Mouse (Mus musculus) liver, embryonic 13.5 days (tissue): ENCODE measurements around the gene Gm4952. TPM values are rescaled to one million over a fixed set of nuclear protein-coding genes. Genes with fewer than 3 reads are reported as not detected.
"Not testable (repeated sequence)": the region's sequence is repeated elsewhere in the genome, so short reads cannot be mapped to it uniquely, and the experiment has no call there.

Source experiments
- ATAC-seq: fragments of 200-750 bp; cut with Nextera tagmentation; 2 replicates; pipeline ENCODE4 v1.8.0; 2017; ENCODE audit warnings: low read depth, mild to moderate bottlenecking, moderate number of reproducible peaks, moderate library complexity
- DNase-seq: peaks from one replicate; pipeline ENCODE4 v3.0.0; 2022
- H3K27ac ChIP-seq: fragments of 300-500 bp; sonication (generic); 2 replicates; pipeline ENCODE4 v1.5.1; 2015; ENCODE audit warnings: moderate library complexity, mild to moderate bottlenecking, inconsistent platforms
- H3K27me3 ChIP-seq: fragments of 300-500 bp; sonication (generic); 2 replicates; pipeline ENCODE4 v1.6.1; 2015; ENCODE audit warnings: mild to moderate bottlenecking, inconsistent platforms
- H3K36me3 ChIP-seq: fragments of 300-500 bp; sonication (generic); 2 replicates; pipeline ENCODE4 v1.6.1; 2015; ENCODE audit warnings: mild to moderate bottlenecking, inconsistent platforms
- H3K4me1 ChIP-seq: fragments of 300-500 bp; sonication (generic); replicated peaks from 2 replicates; pipeline ENCODE4 v1.6.1; 2015; ENCODE audit warnings: inconsistent platforms
- H3K4me2 ChIP-seq: fragments of 300-500 bp; sonication (generic); 2 replicates; pipeline ENCODE4 v1.6.1; 2015; ENCODE audit warnings: inconsistent platforms, mild to moderate bottlenecking, moderate library complexity
- H3K4me3 ChIP-seq: fragments of 300-500 bp; sonication (generic); replicated peaks from 2 replicates; pipeline ENCODE4 v1.5.1; 2015; ENCODE audit warnings: mild to moderate bottlenecking, inconsistent platforms
- H3K9ac ChIP-seq: fragments of 300-500 bp; sonication (generic); 2 replicates; pipeline ENCODE4 v1.6.1; 2015; ENCODE audit warnings: mild to moderate bottlenecking, inconsistent platforms
- H3K9me3 ChIP-seq: fragments of 300-500 bp; sonication (generic); replicated peaks from 2 replicates; pipeline ENCODE4 v1.6.1; 2016; ENCODE audit warnings: inconsistent platforms
- WGBS: fragments of 180-500 bp; shearing (Covaris S2); methylation state at CpG from one replicate; pipeline ENCODE4 v1.1.7; 2015; ENCODE audit not compliant: insufficient replicate concordance; 5-methylcytosine and 5-hydroxymethylcytosine counted together
- polyA plus RNA-seq: library from polyadenylated mRNA; unstranded; fragments of >200 nt; fragmentation: Nextera tagmentation; extraction: Ambion mirVana; gene quantifications from 2 replicates; pipeline ENCODE4 v1.2.1, GENCODE M21; 2015

Gene Gm4952
- polyA plus RNA-seq, 1 experiment from 2014 or later, result 1.8 TPM

- no peak for DNase-seq
Observed at GRCm38 (mm10) chr19:12608336-12608735, 8.6 kb downstream of the Gm4952 start.

GRCm38 (mm10) chr19:12613646-12614045, 13.9 kb downstream of the Gm4952 start:
- H3K27me3 ChIP-seq, result no peaks in the 10 kb centered on the region
- no peaks in the 10 kb centered on the region for H3K36me3 ChIP-seq
- no peak overlapping the region for H3K4me2 ChIP-seq
- no peak overlapping the region for H3K27ac ChIP-seq
- WGBS, result 46% methylated on average over 1 of the region's 1 CpGs
- no peak overlapping the region for H3K4me3 ChIP-seq
- no peaks in the 10 kb centered on the region for H3K4me1 ChIP-seq
- no peak overlapping the region for H3K9ac ChIP-seq
- ATAC-seq (no peak), DNase-seq (no peak)
- no peaks in the 10 kb centered on the region for H3K9me3 ChIP-seq

More at GRCm38 (mm10) chr19:12608336-12608735, 8.6 kb downstream of the Gm4952 start:
- Histone ChIP-seq H3K4me2 (no peak overlapping the region), H3K27me3 (no peaks in the 10 kb centered on the region), H3K4me3 (no peak overlapping the region), H3K36me3 (no peaks in the 10 kb centered on the region), H3K4me1 (no peaks in the 10 kb centered on the region), H3K9me3 (no peaks in the 10 kb centered on the region), H3K27ac (no peak overlapping the region), H3K9ac (no peak overlapping the region)
- no peak for ATAC-seq

GRCm38 (mm10) chr19:12633176-12633575, 33.4 kb downstream of the Gm4952 start, which contains the start of gene Glyat:
TSS of gene Glyat (plus strand) at chr19:12633308.
- Histone ChIP-seq H3K9ac (no peak within 1 kb of the TSS), H3K4me1 (no peaks in the 10 kb centered on the region), H3K27ac (no peak within 1 kb of the TSS), H3K36me3 (no peaks in the 10 kb centered on the region), H3K9me3 (no peaks in the 10 kb centered on the region), H3K4me3 (no peak within 1 kb of the TSS), H3K4me2 (no peak within 1 kb of the TSS), H3K27me3 (no peaks in the 10 kb centered on the region)
- ATAC-seq, result no peak
- DNase-seq, result no peak
- 53% methylated on average over 4 of the region's 4 CpGs for WGBS

- H3K9ac ChIP-seq, result no peak overlapping the region
- DNase-seq (no peak), ATAC-seq (no peak)
- no peak overlapping the region for H3K27ac ChIP-seq
- H3K9me3 ChIP-seq, result no peaks in the 10 kb centered on the region
- no peaks in the 10 kb centered on the region for H3K36me3 ChIP-seq
- no peak overlapping the region for H3K4me2 ChIP-seq
- no peaks in the 10 kb centered on the region for H3K27me3 ChIP-seq
- no peak overlapping the region for H3K4me3 ChIP-seq
- H3K4me1 ChIP-seq, result no peaks in the 10 kb centered on the region
- 67% methylated on average over 3 of the region's 3 CpGs for WGBS
Observed at GRCm38 (mm10) chr19:12634259-12634658, 34.5 kb downstream of the Gm4952 start.

GRCm38 (mm10) chr19:12634963-12635362, 35.2 kb downstream of the Gm4952 start:
- H3K9ac ChIP-seq, result no peak overlapping the region
- no peaks in the 10 kb centered on the region for H3K9me3 ChIP-seq
- H3K27ac ChIP-seq, result no peak overlapping the region
- no peak overlapping the region for H3K4me2 ChIP-seq
- no peaks in the 10 kb centered on the region for H3K36me3 ChIP-seq
- DNase-seq (no peak), ATAC-seq (no peak)
- H3K4me3 ChIP-seq, result no peak overlapping the region
- no peaks in the 10 kb centered on the region for H3K27me3 ChIP-seq
- H3K4me1 ChIP-seq, result no peaks in the 10 kb centered on the region
- WGBS, result 69% methylated on average over 4 of the region's 4 CpGs

GRCm38 (mm10) chr19:12636863-12637262, 37.1 kb downstream of the Gm4952 start:
- no peaks in the 10 kb centered on the region for H3K27me3 ChIP-seq
- no peak for ATAC-seq
- 42% methylated on average over 3 of the region's 3 CpGs for WGBS
- H3K4me2 ChIP-seq, result no peak overlapping the region
- H3K9me3 ChIP-seq, result no peaks in the 10 kb centered on the region
- no peak overlapping the region for H3K27ac ChIP-seq
- H3K36me3 ChIP-seq, result no peaks in the 10 kb centered on the region
- DNase-seq, result no peak
- H3K4me1 ChIP-seq, result no peaks in the 10 kb centered on the region
- no peak overlapping the region for H3K4me3 ChIP-seq
- H3K9ac ChIP-seq, result no peak overlapping the region

GRCm38 (mm10) chr19:12638049-12638448, 38.3 kb downstream of the Gm4952 start:
- WGBS, result 53% methylated on average over 1 of the region's 1 CpGs
- Histone ChIP-seq H3K4me3 (no peak overlapping the region), H3K9ac (no peak overlapping the region), H3K4me2 (no peak overlapping the region), H3K27ac (no peak overlapping the region), H3K9me3 (no peaks in the 10 kb centered on the region), H3K27me3 (no peaks in the 10 kb centered on the region), H3K36me3 (no peaks in the 10 kb centered on the region), H3K4me1 (no peaks in the 10 kb centered on the region)
- no peak for ATAC-seq
- no peak for DNase-seq

GRCm38 (mm10) chr19:12649511-12649910, 49.7 kb downstream of the Gm4952 start:
- Histone ChIP-seq H3K4me3 (no peak overlapping the region), H3K27ac (no peak overlapping the region), H3K4me1 (no peaks in the 10 kb centered on the region), H3K36me3 (no peaks in the 10 kb centered on the region), H3K27me3 (no peaks in the 10 kb centered on the region), H3K4me2 (no peak overlapping the region), H3K9me3 (no peaks in the 10 kb centered on the region), H3K9ac (no peak overlapping the region)
- DNase-seq (no peak), ATAC-seq (no peak)

GRCm38 (mm10) chr19:12666156-12666555, 66.4 kb downstream of the Gm4952 start:
- Histone ChIP-seq H3K4me2 (no peak overlapping the region), H3K36me3 (no peaks in the 10 kb centered on the region), H3K9me3 (peaks cover 3% of the 10 kb centered on the region; the same call in 1 of the 2 replicates), H3K27me3 (no peaks in the 10 kb centered on the region), H3K4me1 (no peaks in the 10 kb centered on the region), H3K27ac (no peak overlapping the region), H3K9ac (no peak overlapping the region), H3K4me3 (no peak overlapping the region)
- no peak for DNase-seq
- no peak for ATAC-seq
- 35% methylated on average over 1 of the region's 1 CpGs for WGBS

GRCm38 (mm10) chr19:12668601-12669000, 68.8 kb downstream of the Gm4952 start:
- not testable (repeated sequence) for H3K4me2 ChIP-seq, H3K27me3 ChIP-seq, H3K4me1 ChIP-seq, H3K9me3 ChIP-seq, H3K9ac ChIP-seq, H3K27ac ChIP-seq, DNase-seq, H3K36me3 ChIP-seq, ATAC-seq, H3K4me3 ChIP-seq
- 76% methylated on average over 3 of the region's 3 CpGs for WGBS

- no peak within 1 kb of the TSS for H3K9ac ChIP-seq
- ATAC-seq (no peak), DNase-seq (no peak)
- no peak within 1 kb of the TSS for H3K4me3 ChIP-seq
- H3K27ac ChIP-seq, result no peak within 1 kb of the TSS
- H3K36me3 ChIP-seq, result no peaks in the 10 kb centered on the region
- H3K9me3 ChIP-seq, result no peaks in the 10 kb centered on the region
- H3K27me3 ChIP-seq, result no peaks in the 10 kb centered on the region
- no peak within 1 kb of the TSS for H3K4me2 ChIP-seq
- no peaks in the 10 kb centered on the region for H3K4me1 ChIP-seq
Observed at GRCm38 (mm10) chr19:12670139-12670538, 70.4 kb downstream of the Gm4952 start, which contains the start of gene Olfr1442. TSS of gene Olfr1442 (plus strand) at chr19:12670439.

GRCm38 (mm10) chr19:12671051-12671450, 71.3 kb downstream of the Gm4952 start:
- Histone ChIP-seq H3K4me3 (no peak overlapping the region), H3K27ac (no peak overlapping the region), H3K36me3 (no peaks in the 10 kb centered on the region), H3K9me3 (no peaks in the 10 kb centered on the region), H3K27me3 (no peaks in the 10 kb centered on the region), H3K4me2 (no peak overlapping the region), H3K4me1 (no peaks in the 10 kb centered on the region), H3K9ac (no peak overlapping the region)
- ATAC-seq (no peak), DNase-seq (no peak)
- WGBS, result 60% methylated on average over 4 of the region's 4 CpGs
